Mouse (Mus musculus): ENCODE results near the gene Pcgf2.
"Not testable (repeated sequence)": the region's sequence is repeated elsewhere in the genome, so short reads cannot be mapped to it uniquely, and the experiment has no call there.

The Pcgf2 gene

DNA sequence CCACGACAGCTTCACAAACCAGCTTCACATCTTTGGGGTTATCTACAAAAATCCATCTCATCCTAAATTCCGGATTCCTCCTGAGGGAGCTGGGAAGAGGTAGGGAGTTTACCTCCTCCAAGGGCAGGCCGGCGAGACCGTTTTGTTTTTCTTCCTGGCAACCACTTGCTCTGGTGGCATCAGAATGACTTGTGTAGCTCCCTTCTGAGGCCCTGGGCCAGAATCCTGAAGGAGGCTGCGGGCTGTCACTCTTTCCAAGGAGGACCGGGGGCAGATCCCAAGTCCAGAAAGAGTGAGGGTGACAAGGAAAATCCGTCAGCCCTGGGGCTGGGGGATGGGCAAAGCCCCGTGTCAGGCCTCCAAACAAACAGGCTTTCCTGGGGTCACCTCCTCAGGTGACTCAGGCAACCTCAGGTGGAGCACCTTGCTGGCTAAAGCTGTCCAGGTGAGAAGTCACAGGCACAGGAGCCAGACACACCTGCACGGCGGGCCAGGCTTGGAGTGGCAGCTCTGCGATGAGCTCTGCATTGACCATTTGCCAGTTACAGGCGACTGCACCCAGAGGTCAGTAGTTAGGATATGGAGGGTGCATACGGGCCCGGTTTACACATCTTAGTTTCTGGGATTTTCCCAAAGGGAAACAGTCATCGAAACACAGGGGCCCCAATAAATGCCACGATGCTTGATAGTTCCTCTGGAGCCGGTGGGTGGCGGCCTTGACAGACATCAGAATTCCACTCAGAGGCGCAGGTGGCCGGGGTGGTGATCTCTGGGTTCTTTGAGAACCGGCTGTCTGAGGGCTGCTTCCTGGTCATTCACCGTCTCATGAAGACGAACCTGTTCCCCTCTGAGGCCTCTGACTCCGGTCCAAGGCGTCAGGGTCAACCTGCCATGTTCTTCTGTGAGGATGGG is 17.3 kb upstream of the Pcgf2 start:
- DNase-seq (ENCODE audit: low spot score) = no peak

DNA sequence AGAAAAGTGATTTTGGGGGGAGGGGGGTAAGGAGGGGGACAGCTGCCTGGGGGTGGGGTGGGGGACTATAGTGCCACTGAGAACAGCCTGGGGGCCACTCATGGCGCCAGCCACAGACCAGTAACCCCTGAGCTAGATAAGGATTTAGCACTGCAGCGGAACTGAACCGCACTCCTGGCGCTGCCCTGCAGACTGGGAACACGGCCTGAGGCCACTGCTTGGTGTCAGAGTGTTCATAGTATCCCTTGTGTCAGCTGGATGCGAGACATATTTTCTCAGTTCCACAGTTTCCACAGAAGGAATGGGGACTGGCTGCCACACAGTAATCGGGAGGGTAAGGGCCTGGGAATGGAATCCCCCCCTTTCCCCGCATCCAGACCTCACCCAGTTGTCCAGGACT is 15.7 kb upstream of the Pcgf2 start:
- DNase-seq (ENCODE audit: low spot score) = no peak

DNA sequence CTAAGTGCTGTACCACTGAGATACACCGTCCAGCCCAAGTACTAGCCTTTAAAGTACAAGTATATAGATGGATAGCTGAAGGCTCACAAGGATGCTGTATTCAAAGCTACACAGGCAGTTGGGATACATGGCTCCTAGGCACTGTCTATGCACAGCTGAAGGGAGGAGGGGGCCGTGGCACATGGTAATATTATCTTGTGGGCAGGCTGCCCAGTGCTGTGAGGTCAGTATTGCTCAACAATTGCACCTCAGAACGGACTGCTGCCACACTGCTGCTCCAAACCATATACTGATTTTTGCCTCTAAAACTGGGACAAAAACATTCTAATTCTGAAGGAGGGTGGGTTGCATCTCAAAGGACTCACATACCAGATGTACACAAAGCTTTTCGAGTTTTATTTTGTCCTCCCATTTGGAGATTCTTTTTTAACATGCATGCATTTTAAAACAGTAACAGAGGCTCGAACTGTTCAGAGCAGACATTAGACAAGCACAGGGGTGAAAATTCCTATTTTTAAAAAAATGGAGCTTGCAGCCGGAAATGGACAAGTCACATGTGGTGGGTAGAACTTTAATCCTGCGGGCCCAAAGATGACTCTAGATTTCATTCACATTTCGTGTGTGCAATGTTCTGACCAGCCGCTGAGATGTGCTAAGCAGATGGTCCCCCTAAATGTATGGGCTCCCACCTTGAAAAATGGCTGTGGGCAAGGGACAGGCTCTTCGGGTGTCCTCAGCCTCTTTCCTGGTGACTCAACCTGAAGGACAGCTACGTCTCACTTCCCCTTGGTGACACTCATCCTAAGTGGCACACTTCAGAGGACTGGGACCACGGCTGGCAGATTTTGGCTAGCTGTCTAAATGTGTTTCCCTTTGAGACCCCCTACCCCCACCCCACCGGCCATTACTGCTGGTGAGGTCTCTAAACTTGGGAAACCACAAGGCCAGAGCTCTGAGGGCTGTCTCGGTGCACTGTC is 14.8 kb upstream of the Pcgf2 start:
- no peak for DNase-seq (ENCODE audit: low spot score)

DNA sequence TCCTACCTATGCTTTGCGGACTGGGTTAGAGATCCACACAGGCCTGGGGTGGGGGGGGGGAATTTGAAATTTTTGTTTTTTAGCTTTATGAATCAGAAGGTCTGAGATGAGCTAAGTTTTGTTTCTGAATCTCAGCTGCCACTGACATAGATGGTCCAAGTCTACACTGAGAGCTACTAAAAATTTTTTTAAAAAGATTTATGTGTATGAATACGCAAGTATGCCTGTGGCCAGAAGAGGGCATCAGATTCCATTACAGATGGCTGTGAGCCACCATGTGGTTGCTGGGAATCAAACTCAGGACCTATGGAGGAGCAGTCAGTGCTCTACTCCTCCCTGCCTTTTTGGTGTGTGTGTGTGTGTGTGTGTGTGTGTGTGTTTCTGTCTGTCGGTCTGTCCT is 14.1 kb upstream of the Pcgf2 start:
- no peak for DNase-seq (ENCODE audit: low spot score)

DNA sequence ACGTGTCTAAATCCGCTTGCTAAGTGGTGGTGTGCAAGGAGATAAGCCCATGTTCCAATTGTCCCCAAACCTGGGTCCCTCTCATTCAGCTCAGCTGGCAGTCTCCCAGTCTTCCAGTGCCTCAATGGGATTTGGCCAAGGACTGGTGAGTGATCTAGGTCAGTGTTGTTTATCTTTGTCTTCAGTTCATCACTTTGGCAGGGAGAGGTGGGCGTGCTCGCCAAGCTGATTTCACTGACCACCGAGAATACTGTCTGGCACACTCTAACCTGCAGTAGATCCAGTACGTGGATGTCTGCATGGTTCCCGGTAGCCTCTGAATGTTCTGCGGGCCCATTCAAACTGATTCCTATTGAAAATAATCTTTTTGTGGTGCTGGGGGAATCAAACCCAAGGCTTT is 13.6 kb upstream of the Pcgf2 start:
- no peak for DNase-seq (ENCODE audit: low spot score)

DNA sequence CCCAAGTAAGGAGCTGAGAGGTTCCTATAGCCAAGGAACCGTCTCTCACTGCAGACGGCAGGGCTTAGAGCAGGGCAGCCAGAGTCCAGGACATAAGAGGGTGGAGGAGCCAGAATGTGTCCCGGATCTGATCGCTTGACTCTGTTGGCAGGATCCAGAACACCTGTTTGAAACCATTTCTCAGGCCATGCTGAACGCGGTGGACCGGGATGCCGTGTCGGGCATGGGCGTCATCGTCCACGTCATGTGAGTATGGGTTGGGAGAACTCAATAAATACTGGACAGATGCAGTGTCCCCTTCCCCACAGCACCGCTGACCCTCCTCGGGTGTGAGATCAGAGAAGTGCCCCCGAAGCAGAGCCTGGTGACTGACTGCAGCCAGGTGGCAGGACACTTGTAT is 12.0 kb upstream of the Pcgf2 start:
- no peak for DNase-seq (ENCODE audit: low spot score)

DNA sequence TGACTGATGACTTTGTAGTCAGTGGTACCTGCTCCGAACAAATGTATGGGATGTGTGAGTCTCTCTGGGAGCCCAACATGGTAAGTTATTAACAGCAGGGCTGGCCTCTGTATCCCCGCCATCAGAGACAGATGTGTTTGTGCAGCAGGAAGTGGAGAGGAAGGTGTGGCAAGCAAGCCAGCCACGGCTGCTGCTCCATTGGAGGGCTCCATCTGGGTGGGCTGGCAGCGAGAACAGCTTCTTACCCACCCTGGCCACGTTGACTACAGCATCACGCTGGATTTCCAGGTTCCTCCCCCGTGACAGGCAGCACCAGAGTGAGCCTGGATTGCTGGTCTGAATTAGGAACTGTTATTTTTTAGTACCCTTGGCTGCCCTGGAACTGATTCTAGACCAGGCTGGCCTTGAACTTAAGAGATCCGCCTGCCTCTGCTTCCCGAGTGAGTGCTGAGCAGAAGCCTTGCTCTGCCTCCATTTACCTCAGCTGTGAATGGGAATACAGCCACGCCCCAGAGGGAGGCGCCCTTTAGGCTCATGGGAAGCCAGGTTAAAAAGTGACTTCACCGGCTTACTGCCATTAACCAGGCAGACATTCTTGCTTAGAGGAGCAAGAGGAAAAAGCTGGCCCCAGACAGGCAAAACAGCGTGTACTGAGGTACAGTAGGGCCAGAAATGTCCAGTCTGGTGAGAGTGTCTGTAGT is 11.1 kb upstream of the Pcgf2 start:
- DNase-seq (ENCODE audit: low spot score) = no peak

DNA sequence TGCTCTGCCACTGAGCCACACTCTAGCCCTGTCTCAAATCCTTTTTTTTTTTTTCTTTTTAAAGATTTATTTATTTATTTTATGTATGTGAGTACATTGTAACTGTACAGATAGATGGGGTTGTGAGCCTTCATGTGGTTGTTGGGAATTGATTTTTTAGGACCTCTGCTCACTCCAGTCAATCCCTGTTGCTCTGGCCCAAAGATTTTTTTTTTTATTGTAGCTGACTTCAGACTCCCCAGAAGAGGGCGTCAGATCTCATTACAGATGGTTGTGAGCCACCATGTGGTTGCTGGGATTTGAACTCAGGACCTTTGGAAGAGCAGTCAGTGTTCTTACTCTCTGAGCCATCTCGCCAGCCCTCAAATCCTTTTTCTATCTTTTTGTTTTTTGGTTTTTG is 9.8 kb upstream of the Pcgf2 start:
- not testable (repeated sequence) for DNase-seq (ENCODE audit: low spot score)

DNA sequence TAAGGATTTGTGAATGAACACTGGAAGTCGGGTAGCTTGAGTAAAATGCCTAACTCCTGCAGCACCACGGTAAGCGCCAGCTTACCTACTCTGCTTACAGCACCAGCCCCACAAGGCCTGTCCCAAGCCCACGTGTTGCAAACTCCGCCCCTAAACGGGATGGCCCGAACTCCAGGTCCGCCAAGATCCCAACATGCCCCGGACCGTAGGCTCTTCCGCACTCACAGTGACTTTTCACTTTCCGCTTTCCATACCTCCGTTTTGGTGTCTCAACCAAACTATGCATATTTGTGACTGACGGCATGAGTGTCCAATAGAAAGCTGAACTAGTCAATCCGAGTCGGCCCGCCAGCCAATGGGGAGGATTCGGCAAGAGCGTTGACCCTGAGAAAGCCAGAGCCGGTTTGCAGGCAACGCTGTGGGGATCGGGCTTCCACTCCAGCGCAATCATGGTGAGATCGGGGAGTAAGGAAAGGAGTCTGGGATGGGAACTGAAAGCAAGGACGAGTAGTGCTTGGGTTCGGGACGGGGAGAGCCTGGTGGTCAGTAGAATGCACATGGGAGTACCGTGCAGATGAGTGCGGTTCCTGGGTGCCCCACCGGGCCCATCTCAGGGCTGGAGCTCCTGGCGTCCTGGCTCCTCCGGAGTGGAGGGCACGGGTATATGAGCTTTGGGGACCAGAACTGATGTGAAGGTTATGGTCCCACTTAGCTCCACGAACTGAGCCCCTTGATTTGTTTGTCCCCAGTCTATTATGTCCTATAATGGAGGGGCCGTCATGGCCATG is 2.9 kb upstream of the Pcgf2 start, which contains the start of gene Psmb3:
TSS of gene Psmb3 (plus strand) at position 361 of the 788 bp plus-strand sequence.
- peak; percentile 99 for DNase-seq (ENCODE audit: low spot score)

DNA sequence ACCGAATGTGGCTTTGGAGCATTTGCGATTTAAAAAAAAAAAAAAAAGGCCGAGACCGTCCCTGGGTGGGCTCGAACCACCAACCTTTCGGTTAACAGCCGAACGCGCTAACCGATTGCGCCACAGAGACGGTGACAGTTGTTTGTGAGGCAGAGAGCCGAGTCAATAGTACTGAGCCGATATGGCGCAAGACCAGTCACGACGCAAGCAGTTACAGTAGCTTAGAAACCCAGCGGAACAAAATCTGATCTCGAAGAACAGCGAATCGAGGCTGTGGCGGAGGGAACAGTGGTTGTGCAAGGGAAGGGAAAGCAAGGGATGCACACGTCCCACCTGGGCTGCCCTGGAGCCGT is 2.1 kb upstream of the Pcgf2 start:
- peak; percentile 95 for DNase-seq (ENCODE audit: low spot score)

DNA sequence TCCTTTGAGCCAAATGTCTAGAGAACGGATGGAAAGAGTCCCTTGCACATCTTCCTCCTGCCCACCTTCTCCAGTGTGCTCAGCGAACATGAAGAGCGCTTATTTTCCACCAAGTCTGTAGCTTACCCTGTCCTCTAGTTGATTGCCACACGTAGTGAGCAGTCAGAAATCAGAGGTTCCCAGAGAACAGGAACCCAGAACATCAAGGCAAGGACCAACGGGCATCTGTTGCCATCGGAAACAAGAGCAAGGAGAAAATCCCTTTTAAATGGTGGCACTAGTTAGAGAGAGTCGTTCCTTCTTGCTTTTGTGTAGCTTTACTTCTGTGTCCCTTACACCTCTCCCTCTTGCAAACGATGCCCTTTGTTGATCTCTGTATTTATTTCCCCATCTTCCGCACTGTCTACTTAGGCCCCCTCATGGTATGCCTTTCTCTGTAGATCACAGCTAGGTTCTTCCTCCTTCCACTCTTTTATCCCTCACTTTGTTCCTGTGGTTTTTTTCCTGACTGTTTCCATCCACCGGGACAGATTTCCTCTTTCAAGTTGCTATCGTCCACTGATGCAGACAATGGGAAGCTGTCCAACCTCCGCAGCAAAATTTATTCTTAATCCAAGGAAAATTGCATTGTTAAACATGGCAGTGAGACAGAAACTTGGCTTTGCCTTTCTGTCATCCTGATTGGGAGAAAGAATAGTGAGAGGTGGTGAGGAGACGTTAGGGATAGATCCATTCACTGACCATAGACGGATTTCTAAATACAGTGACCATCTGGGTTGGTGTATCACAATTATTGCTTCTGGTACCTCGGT is 1.5 kb upstream of the Pcgf2 start:
- no peak for DNase-seq (ENCODE audit: low spot score)

DNA sequence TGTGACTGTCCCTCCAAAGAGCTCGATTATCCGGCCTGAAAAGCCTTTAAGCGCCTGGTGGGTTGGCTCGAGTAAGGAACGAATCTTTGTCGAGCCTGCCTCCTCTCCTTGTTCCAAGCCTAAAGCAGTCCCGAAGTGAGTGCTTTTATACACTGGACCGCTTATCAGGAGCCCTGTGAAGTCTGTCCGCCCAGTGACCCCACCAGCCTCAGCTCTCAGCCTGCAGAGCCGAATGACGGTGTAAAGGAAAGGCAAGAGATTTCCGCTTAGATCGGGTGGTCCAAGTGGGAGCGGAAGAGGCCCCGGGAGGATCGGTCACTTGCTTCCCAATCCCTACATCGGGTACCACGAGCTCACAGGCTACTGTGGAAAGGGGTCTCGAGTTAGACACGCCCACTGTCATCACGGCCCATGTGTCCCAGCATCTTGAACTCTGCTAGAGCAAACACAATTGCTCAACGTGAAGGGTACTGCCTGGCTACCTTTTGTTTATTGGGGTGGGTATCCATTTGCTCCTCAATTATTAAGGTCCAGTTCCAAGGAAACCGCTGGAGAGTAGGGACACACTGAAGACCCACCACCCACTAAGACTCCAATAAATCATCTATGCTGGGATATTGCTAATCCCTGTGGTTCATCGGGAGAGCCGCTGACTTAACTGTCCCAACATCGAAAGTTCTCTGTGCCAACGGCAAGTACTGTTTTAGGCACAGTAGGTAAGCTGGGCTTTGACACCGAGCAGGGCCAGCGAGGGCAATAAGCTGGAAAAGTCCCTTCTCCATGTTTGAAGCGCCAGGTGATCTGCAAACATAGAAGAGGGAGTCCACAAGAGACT is 666 bp upstream of the Pcgf2 start:
- no peak for DNase-seq (ENCODE audit: low spot score)

DNA sequence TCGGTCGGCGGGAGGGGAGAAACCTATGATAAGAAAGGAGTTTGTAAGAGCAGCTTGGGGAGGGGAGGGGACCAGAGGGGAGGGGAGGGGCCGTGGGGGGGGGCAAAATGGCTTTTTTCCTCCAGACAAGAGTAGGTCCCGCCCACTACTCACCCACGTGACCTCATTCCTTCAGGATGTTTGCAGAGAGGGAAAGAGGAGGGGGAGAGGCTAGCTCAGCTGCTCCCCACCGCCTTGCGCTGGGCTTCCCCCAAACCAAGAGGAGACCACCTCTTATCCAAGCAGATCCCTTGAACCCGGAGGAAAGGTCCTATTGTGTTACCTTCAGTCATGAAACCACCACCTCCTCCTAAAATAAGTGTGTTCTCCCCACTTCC is 683 bp downstream of the Pcgf2 start:
- DNase-seq (ENCODE audit: low spot score) = peak; percentile 76

DNA sequence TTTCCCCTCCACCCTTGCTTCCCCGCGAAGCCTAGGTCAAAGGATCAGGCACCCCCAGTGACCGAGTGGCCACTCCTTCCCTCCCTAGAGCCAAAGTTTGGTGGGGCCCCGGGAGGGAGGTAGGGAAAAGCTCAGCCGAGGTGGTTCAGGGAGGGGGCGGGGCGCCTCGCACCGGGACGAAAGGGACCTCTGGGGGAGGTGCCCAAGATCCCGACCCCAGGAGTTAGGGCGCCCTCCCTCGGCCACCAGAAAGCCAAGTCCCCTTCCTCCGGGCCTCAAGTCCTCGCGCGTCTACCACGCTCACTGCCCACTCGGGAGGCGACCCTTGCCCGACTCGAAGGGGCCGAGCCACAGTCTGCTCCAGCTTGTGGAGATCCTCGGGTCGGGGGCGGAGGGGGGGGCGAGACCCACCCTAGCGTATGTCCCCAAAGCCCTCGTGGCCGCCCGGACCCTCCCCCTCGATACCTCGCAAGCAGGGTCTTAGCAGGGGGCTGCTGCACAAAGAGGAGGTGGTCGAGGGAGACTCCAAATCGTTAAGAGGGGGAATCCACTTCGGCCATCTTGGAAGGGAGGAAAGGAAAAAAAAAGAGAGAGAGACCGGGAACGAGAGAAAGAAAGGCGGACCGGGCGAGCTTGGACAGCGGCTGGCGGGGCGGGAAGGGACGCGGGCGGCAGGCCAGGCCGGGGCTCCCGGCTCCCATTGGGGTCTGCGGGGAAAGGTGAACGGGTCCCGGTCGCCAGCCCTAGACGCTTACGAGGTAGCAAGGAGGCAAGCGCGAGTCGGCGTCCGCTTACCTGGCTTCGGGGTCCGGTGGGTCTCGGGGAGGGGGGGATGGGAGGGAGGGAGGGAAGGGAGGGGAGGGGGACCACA is 1.3 kb downstream of the Pcgf2 start:
- peak; percentile 74 for DNase-seq (ENCODE audit: low spot score)

DNA sequence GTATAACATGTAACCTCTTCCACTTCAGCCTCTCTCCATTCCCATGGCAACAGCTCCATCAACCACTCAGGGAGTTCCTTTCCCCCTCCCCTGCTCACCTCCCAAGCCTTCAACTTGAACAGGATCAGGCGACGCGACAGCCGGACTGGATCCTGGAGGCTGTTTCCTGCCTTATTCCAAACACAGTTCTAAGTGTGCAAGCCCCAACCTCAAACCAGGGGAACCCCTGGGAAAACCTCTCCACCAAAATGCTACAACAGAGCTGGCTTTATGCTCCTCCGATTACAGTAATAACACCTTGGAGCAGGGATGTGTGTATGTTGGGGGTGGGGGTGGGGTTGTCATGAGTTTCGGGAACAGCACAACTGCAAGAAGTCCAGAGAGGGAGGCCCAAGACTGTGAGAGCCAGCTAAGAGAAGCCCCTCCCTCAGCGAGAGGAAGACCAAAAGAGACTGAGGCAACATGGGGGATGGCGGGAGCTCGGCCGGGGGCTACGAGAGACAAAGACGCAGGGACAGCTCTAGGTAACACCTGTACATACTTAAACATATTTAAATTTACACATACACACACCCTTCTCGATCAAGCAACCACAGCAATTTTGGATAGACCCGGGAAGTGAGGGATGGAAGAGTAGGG is 2.3 kb downstream of the Pcgf2 start:
- DNase-seq (ENCODE audit: low spot score) = no peak

DNA sequence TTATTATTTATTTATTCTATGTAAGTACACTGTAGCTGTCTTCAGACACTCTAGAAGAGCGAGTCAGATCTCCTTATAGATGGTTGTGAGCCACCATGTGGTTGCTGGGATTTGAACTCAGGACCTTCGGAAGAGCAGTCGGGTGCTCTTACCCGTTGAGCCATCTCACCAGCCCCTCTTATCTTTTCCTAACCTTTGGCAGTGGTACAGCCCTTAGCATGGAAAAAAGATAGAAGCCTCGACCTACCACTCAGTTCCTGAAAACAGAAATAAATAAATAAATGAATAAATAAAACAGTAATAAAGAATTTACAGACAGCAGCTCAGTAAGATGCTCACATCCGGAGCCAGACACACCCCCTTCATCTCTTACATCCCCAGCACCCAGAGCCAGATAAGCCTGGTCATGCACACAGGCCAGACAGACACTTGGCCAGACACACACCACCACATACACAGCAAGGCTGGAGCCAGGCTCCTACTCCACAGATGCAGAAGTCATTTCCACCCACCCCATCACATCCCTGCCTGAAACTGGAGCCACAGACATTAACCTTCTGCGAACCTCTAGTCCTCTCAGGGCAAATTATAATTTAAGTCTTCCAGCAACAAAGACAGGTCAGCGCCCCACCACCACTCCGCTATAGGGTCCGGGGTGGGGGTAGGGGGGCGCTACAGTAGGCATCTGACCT is 3.0 kb downstream of the Pcgf2 start:
- DNase-seq (ENCODE audit: low spot score) = no peak

DNA sequence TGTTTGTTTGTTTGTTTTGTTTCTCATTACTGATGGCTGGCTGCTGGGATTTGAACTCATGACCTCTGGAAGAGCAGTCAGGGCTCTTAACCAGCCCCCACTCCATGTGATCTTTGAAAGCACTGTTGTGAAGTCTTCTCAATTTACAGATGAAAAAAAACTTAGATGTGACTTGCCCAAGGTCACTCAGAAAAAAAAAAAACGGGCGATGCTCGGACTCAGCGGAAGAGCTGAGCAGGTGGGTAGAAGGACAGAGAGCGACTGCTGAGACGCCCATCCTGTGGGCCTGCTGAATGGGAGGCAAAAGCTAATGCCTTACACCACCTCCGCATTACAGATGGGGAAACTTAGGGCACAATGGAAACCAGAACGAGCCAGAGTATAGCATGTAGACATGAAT is 3.6 kb downstream of the Pcgf2 start:
- no peak for DNase-seq (ENCODE audit: low spot score)
